Mouse (Mus musculus) Patski (cell line): Measurements from ENCODE around the gene Shb. TPM values are rescaled to one million over a fixed set of nuclear protein-coding genes. Genes with fewer than 3 reads are reported as not detected.

ENCODE experiments used
- ATAC-seq: fragments of 100-300 bp; one replicate; pipeline ENCODE4 v1.8.0; 2021
- CTCF ChIA-PET: fragments of 350-600 bp; sonication (Branson Sonifier 250); formaldehyde crosslinking; loops from one replicate; lab custom pipeline; 2022; ENCODE audit warnings: inconsistent platforms; lab: Charles Lee
- POLR2A ChIA-PET: fragments of 350-600 bp; sonication (Branson Sonifier 250); formaldehyde crosslinking; loops from one replicate; lab custom pipeline; 2022; ENCODE audit warnings: antibody characterized with exemption, inconsistent platforms; lab: Charles Lee
- DNase-seq: peaks from one replicate; pipeline ENCODE4 v3.0.0-alpha.2; 2011; ENCODE audit warnings: low read depth, low spot score
- H3K27me3 ChIP-seq: fragments of 371-371 bp; one replicate; pipeline ENCODE4 v1.5.1; 2021
- CTCF ChIP-seq: fragments of 100-300 bp; IDR thresholded peaks from one replicate; pipeline ENCODE4 v1.5.1; 2021
- in situ Hi-C: fragments of 300-500 bp; cut with MboI; formaldehyde crosslinking; loops from 3 replicates; pipeline ENCODE4 v1.11.1; 2018; ENCODE audit warnings: low pct_unique_long_range_greater_than_20kb, mixed read lengths
- polyA plus RNA-seq: library from polyadenylated mRNA; unstranded; gene quantifications from one replicate; pipeline ENCODE4 v1.2.3, GENCODE M21; 2021

Gene Shb
- polyA plus RNA-seq, 1 experiment from 2014 or later: 71.9 TPM

DNA sequence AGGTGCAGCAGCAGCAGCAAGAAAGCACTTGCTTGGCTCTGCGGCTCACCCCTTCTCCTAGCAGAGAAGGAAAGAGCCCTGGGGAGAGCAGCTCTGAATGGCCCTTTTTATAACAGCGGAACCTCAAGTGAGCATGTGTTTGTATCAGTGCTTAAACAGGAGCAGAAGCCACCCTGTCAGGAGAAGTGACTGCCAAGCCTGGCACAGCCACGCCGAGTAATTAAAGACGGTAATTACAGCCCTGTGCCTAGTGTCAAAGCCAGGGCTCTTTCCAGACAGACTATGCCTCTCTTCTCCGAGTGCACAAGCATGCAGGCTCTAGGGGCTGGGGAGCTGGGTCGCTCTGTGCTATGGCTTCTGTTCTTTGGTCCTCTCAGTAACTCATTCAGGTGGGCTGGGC is 54.1 kb downstream of the Shb start:
- ChIA-PET POLR2A (no interaction called here), CTCF (no interaction called here)
- no peak for TF ChIP-seq CTCF
- no peaks in the 10 kb centered on the region for H3K27me3 ChIP-seq
- no peak for ATAC-seq
- in situ Hi-C loops: no loop called here
- no peak for DNase-seq

GRCm38 (mm10) chr4:45477047-45477446 is 55.2 kb downstream of the Shb start:
- no peak for DNase-seq
- POLR2A ChIA-PET: no interaction called here
- in situ Hi-C loops: no loop called here
- no peak for TF ChIP-seq CTCF
- no peaks in the 10 kb centered on the region for H3K27me3 ChIP-seq
- CTCF ChIA-PET: interaction anchor here (1.5 kb wide), 1 partner anchor 11 kb away, joined by 4 read pairs; no protein-coding TSS in a partner anchor
- no peak for ATAC-seq

DNA sequence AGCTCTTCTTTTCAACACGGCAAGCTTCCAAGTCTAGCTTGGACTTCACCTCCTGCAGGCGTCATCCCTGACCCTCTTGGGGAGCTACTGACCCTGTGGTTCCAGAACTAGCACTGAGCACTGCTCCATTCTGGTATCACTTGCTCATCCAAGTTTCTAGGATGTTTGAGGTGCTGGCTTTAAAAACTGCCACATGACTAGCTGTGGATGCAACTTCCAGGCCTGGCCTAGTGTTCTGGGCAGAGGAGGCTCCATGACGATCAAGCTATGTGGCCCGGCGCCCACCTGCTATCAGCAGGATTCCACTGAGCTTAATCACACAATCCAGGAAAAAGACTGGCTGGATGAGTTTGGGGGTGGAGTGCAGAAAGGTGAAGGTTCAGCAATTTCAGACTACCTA is 57.4 kb downstream of the Shb start:
- ChIA-PET CTCF (interaction anchor here (1.4 kb wide), 1 partner anchor 12 kb away, joined by 5 read pairs; no protein-coding TSS in a partner anchor), POLR2A (interaction anchor here (0.8 to 1.7 kb wide), 3 partner anchors 51 to 57 kb away, joined by 3 to 6 read pairs (median 4); no protein-coding TSS in a partner anchor)
- in situ Hi-C loops: no loop called here
- ATAC-seq (no peak), DNase-seq (no peak)
- no peak for TF ChIP-seq CTCF
- H3K27me3 ChIP-seq: no peaks in the 10 kb centered on the region

DNA sequence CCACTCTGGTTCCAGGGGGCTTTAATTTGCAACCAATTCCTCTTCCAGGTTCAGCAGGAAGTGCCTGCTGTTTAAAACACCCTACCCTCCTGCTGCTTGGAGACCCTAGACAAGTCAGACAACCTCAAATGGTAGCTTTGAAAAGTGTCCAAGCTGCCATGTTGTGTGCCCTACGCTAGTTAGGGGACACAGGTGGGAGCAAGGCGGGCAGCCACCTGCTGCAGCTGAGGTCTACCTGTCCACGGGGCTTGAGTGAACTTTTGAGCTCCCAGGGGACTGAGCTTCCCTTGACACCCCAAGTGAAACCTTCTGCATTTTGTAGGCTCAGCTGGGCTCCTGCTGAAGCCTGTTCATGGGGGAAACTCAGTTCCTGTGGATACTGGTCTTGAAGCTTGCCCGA is 58.1 kb downstream of the Shb start:
- POLR2A ChIA-PET: interaction anchor here (0.8 to 1.7 kb wide), 3 partner anchors 52 to 56 kb away, joined by 3 to 6 read pairs (median 4); no protein-coding TSS in a partner anchor
- in situ Hi-C loops: no loop called here
- no peak for DNase-seq
- TF ChIP-seq CTCF: no peak
- CTCF ChIA-PET: interaction anchor here (1.4 kb wide), 1 partner anchor 11 kb away, joined by 5 read pairs; no protein-coding TSS in a partner anchor
- no peaks in the 10 kb centered on the region for H3K27me3 ChIP-seq
- ATAC-seq: no peak

DNA sequence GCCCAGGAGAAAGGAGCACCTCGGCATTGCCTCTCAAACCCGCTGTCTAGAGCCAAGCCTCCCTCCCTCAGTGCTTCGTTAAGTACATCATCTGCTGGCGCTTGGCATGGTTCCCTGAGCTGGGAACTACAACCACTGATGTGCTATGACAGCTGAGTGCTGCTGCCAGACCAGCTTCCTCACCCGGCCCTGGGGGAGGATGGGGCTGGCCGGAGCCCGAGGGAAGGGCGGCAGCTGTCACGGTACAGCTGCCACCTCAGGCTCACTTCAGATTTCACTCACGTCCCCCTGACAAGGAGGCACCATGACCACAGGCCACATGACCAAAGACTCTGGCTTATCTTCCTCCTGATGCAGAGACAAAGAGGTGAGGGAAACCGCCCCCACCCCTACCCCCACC is 59.1 kb downstream of the Shb start:
- CTCF ChIA-PET: interaction anchor here (1.2 kb wide), 1 partner anchor 20 kb away, joined by 3 read pairs; no protein-coding TSS in a partner anchor
- in situ Hi-C loops: no loop called here
- ATAC-seq (no peak), DNase-seq (no peak)
- POLR2A ChIA-PET: interaction anchor here (1.3 to 2.1 kb wide), 2 partner anchors 34 to 55 kb away, joined by 4 read pairs; no protein-coding TSS in a partner anchor
- H3K27me3 ChIP-seq: no peaks in the 10 kb centered on the region
- no peak for TF ChIP-seq CTCF

DNA sequence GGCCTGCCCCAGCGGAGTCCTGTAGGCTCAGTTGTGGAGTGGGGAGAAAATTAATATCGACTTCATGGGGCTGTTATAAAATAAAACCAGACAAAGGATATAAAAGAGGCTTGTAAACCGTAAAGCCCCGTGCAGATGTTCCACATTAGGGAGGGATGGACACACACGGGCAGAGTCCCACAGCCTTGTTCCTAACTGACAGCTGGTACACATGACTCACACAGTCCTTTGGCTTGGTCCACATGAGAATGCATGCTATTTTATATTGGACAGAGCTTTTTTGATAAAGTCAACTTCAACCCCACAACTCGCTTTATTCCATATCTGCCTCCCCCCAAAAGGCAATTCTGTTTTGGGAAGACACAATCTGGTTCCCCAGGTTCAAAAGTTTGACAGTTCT is 59.6 kb downstream of the Shb start:
- ChIA-PET CTCF (interaction anchor here (1.2 kb wide), 1 partner anchor 20 kb away, joined by 3 read pairs; no protein-coding TSS in a partner anchor), POLR2A (interaction anchor here (1.3 to 2.1 kb wide), 2 partner anchors 34 to 56 kb away, joined by 4 read pairs; no protein-coding TSS in a partner anchor)
- ATAC-seq (no peak), DNase-seq (no peak)
- in situ Hi-C loops: no loop called here
- H3K27me3 ChIP-seq: no peaks in the 10 kb centered on the region
- no peak for TF ChIP-seq CTCF

DNA sequence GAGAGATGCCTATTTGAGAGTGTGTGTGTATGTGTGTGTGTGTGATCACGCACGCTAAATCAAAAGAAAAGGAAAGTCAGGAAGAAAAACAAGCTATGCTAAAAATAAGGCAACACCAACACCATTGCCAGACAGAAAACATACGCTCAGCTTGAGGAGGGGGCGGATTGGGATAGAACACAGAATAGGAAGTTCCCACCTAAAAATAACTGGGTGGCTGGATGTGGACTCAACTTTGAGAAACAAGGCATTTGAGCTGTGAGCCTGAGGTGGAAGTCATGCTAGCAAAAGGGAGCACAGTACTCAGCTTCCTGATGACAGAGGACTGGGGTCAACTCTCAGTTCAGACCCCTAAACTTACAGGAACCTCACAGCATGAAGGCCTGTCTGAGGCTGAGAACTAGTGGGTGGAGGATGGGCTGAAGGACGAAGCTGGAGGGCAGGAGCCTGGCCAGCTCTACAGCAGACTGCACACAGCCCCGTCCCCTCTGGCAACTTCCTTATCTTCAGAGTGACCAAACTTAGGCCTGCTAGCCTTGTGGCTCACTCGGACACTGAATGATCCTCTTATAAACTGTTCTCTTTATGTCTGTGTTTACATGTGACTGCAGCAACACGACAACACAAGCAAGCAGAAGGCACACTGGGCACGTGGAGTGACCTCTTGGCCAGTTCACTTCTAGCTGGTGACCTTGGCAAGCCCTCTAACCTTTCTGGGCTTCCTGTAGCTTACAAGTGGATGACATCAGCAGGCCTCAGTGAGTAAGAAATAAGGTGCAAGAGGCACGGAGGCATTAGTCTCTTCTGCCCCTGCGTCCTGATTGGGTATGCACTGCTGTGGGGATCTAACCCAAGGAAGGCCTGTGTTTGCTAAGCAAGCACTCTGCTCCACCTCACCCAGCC is 60.4 kb downstream of the Shb start:
- in situ Hi-C loops: no loop called here
- no peak for ATAC-seq
- ChIA-PET POLR2A (interaction anchor here (0.6 to 2.1 kb wide), 3 partner anchors 14 to 56 kb away, joined by 3 to 4 read pairs (median 4); no protein-coding TSS in a partner anchor), CTCF (interaction anchor here (1.0 kb wide), 1 partner anchor 11 kb away, joined by 4 read pairs; no protein-coding TSS in a partner anchor)
- no peaks in the 10 kb centered on the region for H3K27me3 ChIP-seq
- no peak for DNase-seq
- TF ChIP-seq CTCF: no peak

DNA sequence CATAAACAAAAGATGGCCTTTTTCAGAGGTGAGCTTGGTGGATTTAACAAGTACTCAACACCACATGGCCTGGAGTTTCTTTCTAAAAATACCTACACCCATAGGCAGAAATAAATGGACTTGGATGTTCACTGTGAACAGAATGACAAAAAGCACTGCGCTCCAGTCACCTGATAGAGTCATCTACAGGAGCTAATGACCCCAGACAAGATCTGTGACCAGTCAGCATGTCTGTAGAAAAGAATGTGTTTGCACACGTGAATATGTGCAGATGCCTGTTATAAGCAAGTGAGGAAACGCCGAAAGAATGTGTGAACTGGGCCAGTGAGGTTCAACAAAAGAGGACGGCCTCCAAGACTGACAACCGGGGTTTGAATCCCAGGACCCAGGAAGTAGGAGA is 63.2 kb downstream of the Shb start:
- CTCF ChIA-PET: interaction anchor here (0.7 to 1.1 kb wide), 2 partner anchors 9 to 16 kb away, joined by 3 to 4 read pairs; no protein-coding TSS in a partner anchor
- TF ChIP-seq CTCF: no peak
- no peak for DNase-seq
- POLR2A ChIA-PET: interaction anchor here (1.3 kb wide), 1 partner anchor 59 kb away, joined by 4 read pairs; no protein-coding TSS in a partner anchor
- in situ Hi-C loops: no loop called here
- ATAC-seq: peak; percentile 38
- no peaks in the 10 kb centered on the region for H3K27me3 ChIP-seq

DNA sequence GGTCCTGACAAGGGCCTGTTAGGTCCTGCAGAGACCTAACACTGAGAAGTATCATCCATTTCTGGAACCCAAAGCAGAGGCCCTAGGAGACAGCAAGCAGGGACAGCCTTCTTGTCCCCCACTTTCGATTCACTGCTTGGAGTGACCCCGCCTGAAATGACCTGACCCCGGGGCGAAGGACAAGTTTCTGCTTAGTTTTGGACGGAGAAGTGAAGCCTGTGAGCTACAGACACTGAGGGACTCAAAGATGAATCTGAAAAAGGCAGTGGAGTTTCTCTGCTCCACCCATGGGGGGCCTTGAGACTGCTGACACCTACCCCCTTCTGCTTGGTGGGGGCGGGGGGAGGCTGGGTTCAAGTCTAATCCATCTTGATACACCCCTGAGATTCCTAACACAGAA is 63.8 kb downstream of the Shb start:
- DNase-seq: no peak
- no peaks in the 10 kb centered on the region for H3K27me3 ChIP-seq
- in situ Hi-C loops: no loop called here
- TF ChIP-seq CTCF: no peak
- CTCF ChIA-PET: interaction anchor here (0.7 kb wide), 1 partner anchor 8 kb away, joined by 3 read pairs; no protein-coding TSS in a partner anchor
- ATAC-seq: no peak
- POLR2A ChIA-PET: interaction anchor here (1.3 kb wide), 1 partner anchor 59 kb away, joined by 4 read pairs; no protein-coding TSS in a partner anchor
